Mouse (Mus musculus): ENCODE measurements around the gene Tbce. TPM values are rescaled to one million over a fixed set of nuclear protein-coding genes. Genes with fewer than 3 reads are reported as not detected.

Gene Tbce
- 100 to 1,000 TPM in 1 of 2 experiments, 10 to 100 TPM in 1; 83.3 to 101 TPM for polyA plus RNA-seq (2017; shearing (Covaris generic))

GRCm38 (mm10) chr13:14039292-14039965, at the start of gene Tbce:
Gene Tbce (minus strand): TSS chr13:14039638.

GRCm38 (mm10) chr13:14063013-14063941, 23.8 kb upstream of the Tbce start, which contains the start of the genes Arid4b and Ggps1:
Gene Arid4b (plus strand): TSS chr13:14063232.
Gene Ggps1 (minus strand): TSS chr13:14063488.

DNA sequence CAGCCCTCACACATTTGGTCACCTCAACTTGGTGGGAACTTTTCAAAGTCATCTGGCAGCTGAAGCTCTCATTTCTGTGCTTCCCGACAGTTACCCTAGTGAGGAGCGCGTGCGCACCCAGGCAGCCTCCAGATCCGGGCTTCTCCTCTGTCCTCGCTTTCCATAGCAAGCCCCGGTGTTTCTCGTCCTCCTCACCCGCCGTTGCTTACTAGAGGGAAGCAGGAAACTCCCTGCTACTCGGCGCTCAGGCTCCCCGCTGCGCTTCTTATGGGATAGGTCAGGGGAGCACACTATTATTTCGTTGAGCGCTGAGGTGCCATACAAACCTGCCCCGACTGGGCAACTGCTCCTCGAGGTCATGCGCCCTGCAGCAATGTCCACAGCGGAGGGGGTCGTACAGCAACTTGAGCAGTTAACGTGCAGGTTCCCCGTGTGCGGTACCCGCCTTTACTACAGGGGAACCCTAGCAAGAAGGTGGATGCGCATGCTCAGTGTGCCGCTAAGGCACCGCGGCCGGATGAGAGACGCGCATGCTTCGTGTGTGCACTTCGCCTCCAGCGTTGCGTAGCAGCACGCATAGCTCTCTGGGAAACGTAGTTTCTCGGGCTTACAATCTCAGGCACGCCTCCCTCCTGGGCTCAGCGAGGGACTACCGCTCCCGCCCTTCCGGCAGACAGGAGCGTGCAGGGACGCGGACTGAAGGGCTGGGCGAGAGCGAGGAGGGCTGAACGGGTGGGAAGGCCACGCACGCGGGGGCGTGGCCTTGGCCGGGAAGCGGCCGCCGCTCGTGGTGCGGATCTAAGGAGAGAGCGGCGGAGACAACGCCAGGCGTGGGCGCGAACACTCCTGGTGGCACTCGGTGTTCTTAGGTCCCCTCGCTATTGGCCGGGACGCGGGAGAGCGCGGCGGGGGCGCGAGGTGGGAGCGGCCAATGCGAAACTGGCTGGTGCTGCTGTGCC, 85.3 kb downstream of the Tbce start, which contains the start of gene B3galnt2:
TSS of gene B3galnt2 (plus strand) at position 596 of the 959 bp plus-strand sequence.

Other genes starting within 250 kb of the Tbce start
- gene B3galnt2, start 85.2 kb downstream of the Tbce start, polyA plus RNA-seq (2017; shearing (Covaris generic)): 10 to 100 TPM; 41.6 to 57.0 TPM
- 100 to 1,000 TPM; 135 to 139 TPM for gene Arid4b, start 23.6 kb upstream of the Tbce start, polyA plus RNA-seq (2017; shearing (Covaris generic))
- gene Ggps1, start 23.9 kb upstream of the Tbce start, polyA plus RNA-seq (2017; shearing (Covaris generic)): 10 to 100 TPM; 81.9 to 92.4 TPM